Mouse (Mus musculus) adrenal gland, postnatal 4 days (tissue): Measurements from ENCODE around the gene Hes6. TPM values are rescaled to one million over a fixed set of nuclear protein-coding genes. Genes with fewer than 3 reads are reported as not detected.

Source experiments
- DNase-seq, 2 experiments: peaks; one replicate each; pipeline ENCODE4 v3.0.0; 2021 to 2022; ENCODE audit warnings: low spot score in 2 of 2, mixed read lengths in 2 of 2
- total RNA-seq, 2 experiments: library from RNA; stranded (reverse); gene quantifications; 2 replicates each; pipeline ENCODE4 v1.2.3; 2021

Hes6 gene
- total RNA-seq, 2 experiments from 2014 or later = 56.0 to 71.0 TPM

DNA sequence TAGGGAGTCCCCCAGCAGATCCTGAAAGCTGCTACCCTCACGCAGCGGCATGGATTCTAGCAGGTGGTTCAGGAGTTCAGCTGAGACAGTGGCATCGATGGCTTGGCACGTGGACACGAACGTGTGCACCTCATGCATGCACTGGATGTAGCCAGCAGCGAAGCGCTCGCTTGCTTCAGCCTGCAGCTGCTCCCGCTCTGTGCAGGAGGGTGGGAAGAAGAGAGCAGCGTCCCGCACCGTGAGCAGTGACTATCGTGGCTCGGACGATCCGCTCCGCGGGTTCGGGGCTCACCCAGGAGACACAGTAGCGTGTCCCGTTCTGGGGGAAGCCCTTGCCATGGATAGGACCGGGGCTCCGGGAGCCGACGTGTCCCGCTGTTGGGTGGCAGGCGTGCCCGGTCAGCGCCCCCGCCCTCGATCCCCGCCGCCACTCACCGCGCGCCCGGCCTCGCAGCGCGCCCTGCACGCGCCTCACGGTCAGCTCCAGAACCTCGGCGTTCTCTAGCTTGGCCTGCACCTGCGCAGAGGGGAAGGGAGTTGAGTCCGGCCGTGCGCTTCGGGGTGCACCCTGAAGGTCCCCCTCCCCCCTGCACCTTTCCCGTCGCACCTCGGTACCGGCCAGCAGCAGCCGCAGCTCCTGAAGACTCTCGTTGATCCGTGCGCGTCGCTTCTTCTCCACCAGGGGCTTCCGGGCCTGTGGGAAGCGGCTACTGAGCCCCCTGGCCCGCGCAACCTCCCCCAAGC lies 1.4 kb downstream of the Hes6 start:
- DNase-seq = no peak

DNA sequence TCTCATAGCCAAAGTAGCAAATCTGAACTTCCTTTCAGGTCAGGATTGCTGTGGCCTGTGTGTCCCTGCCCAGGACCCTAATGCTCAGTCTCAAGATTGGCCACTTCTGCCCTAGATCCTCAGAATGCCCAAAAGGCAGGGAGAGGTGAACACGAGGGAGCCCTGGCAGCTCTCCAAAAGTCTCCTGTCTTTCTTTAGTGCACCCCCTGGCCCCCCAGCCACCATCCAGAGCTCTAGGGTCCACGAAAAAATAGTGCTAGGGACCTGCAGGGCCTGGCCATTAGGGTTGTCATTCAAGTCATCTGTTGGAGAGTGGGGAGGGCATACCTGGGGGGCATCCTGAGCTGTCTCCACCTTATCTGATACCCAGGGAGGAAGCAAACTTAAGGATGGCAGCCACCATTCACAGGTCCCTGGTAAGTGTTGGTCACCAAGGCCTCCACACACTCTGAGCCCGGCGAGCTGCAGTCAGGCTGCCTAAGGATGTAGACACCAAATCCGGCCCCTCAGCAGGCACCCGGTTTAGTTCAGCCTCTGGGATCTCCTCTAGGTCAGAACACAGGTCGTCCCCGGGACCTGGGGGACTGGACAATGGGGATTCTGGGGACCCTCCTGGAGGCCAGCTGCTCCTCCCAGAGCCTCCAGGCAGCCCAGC lies 2.1 kb downstream of the Hes6 start:
- DNase-seq = no peak

DNA sequence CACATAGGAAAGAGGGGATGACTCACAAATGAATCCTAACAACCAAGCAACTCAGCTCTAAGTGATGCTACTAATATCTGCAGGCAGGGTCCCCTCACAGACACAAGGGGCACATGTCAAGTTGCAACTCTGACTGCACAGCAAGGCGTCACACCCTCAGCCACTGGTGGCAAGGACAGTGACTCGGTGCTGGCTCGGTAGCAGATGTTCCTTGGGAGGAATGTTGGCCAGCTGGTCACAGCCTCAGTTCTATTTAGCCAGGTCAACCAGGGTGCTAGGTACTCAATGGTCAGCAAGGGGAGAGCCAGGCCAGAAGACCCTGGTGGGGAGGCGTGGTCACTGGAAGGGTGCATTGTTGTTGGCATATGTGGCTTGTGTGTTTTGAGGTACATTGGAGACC lies 6.0 kb downstream of the Hes6 start:
- no peak for DNase-seq

DNA sequence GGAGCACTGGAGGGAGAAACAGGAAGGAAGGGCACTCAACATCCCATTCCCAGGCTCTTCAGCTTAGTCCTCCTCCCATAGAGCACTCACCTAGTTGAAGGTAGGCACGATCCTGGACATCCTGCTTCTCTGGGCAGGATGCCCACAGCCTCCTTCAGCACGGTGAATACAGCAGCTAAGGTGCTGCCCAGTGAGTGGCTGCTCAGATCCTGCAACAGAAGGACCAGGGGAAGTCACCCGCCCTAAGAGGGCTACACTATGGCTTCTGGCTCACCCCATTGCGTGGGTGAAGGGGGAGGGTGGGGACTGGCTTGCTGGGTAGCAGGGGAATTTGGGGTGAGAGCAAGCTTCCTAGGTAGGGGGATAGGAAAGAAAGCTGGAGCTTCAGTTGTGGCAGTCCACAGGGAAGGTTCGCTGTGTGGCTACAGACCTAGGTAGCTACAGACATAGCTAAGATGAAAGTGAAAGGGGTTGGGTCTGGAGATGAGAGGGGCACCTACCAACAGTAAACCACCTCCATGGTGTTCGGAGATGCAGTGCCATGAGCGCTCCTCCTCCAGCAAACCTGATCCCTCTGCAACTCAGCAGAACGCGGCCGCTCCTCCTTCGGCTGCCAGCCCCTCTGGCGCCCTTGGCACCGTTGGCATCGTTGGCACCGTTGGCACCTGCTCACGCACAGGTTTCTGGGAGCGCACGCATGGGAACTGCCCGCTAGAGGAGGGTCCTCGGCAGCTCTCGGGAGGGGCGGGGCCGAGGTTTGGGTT lies 8.2 kb downstream of the Hes6 start:
- DNase-seq = no peak

DNA sequence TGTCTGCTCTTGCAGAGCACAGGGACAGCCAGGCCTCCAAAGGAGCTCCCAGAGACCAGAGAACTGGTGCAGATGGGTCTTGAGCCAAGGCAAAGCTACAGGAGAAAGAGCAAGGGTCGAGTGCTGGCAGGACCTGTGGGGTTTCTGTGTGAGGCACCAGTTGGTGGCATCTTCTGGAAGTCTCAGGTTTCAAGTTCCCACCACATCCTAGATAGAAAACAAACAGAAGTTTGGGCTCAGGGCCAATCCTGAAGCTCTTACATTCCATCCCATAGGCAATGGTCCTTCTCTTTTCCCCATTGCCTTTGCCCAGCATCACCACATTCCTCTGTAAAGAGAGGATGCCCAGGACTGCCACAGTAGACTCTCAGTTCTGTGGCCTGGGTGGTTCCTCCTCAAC lies 8.9 kb downstream of the Hes6 start:
- no peak for DNase-seq

DNA sequence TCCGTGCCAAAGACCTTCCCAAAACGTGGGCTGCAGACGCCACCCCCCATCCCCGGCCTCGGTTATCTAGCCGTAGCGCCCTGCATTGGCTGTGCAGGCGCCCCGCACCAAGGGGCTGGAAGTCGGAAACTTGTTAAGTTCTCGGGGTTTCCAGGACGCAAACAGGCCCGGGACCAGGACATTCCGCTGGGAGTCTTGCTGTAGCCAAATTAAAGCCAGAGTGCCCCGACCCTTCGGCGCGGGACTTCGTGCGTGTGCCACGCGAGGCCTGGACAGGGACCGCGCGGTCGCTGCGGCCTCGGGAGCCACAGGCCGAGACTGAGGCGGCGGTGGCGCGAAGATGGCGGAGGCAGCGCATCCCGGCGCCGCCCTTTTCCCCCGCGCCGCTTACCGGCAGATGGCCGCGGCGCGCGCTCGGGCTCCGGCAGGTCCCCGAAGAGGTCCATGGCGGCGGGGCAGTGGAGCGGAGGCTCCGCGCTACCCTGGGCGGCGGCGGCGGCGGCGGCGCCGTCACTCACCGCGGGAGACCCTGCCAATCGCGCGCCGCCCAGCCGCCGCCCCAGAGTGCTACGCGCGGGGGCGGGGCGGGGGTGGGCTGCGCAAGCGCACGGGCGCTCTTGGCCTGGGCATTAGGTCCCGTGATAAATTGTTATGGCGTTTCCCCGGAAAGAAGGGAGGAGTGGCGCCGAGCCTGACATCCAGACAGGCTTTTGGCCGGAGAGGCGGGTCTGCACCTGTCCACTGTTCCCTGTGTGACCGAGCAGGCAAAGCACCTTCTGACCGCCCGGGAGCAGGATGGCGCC lies 15.4 kb downstream of the Hes6 start, which contains the start of gene Ilkap:
Ilkap (minus strand) TSS at position 556 of the 803 bp plus-strand sequence.
- peak; percentile 46 to 64 for DNase-seq

DNA sequence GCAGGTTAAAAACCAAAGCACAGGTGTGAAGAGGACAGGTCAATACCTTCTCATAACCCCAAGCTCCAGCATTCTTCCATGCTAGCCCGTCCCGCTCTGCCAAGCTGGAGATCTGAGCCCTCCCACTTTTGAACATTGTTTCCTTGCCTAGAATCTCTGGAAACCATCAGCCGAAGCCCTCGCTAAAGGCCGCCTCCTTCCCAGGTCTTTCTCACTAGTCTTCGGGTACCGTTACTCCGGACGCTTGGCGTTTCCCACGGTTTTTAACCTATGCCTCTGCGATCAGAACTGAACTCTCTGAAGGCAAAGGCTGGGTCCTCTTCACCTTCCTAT lies 15.9 kb downstream of the Hes6 start:
- DNase-seq = no peak

DNA sequence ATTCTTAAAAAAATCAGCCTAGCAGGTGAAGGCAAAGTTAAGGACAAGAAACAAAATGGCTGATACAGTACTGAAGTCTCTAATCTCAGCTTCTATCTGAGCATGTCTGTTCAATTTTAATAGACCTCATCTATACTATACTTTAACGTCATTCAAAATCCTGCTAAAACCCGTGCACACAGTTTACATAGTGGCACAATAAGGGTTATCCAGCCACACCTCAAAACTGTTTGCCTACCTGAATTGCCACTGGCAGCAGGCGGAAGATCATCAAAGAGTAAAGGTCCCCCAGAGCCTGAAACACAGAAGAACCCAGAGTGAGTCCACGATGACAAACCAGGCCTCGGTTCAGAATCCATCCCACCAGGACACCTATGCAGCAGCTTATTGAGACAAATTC lies 23.5 kb downstream of the Hes6 start:
- no peak for DNase-seq

DNA sequence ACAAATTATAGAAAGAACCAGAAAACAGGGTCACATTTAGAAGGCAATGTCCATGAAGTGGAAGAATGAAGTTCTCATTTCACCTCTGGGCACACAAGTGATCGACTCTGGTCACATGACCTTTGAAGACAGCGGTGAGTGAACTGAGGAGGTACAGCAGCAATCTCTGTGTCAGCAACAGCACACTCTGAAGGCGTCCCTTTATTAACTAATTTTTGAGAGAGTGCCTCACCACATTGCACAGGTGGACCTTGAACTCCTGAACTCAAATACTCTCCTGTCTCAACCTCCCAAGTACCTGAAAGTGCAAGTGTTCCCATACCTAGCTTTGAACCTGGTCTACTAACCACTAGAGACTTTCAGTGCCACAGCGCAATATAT lies 32.8 kb downstream of the Hes6 start:
- no peak for DNase-seq

DNA sequence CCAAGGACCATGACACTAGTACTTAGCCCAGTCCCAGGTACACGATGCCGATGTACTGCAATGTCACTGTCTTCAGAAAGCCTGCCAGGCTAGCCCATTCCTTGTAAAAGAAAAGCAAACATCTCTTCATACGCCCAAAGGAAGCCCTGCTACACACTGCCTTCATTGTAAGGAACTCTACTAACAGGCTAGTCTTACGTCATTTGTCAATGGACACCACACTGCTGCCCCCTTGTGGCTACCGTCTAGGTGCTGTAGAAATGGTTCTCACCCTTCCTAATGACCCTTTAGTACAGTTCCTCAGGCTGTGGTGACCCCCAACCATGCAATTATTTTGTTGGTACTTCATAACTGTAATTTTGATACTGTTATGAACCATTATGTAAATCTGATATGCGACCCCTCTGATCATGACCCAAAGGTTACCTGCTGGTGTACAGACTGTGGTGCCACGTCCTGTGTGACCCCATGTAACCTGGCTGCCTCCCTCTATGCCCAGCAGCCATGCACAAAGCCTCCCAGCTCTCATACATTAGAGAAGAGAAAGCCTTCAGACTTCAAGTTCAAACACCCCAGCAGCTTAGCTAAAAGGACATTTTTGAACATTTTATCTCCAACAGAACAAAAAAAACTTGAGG lies 33.3 kb downstream of the Hes6 start:
- peak; percentile 31 to 51 for DNase-seq

DNA sequence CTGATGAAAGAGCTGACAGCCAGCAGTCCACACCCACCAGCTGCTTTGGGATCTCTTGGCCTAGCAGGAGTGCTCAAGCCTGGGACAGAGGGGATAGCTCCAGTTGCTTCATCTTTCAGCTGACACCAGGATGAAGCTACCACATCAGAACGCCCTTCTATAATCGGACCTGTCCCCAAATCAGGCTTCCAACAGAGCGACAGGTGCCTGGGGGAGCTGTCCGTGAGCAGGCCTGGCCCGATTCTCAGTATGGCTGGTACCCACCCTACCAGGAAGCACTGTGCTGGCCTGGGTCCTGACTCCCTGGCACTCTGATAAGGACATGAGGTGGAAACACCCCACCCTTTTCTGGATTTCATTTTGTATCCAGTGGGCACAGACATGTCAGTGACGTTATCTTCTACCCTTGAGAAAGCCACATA lies 40.4 kb downstream of the Hes6 start:
- DNase-seq = no peak

DNA sequence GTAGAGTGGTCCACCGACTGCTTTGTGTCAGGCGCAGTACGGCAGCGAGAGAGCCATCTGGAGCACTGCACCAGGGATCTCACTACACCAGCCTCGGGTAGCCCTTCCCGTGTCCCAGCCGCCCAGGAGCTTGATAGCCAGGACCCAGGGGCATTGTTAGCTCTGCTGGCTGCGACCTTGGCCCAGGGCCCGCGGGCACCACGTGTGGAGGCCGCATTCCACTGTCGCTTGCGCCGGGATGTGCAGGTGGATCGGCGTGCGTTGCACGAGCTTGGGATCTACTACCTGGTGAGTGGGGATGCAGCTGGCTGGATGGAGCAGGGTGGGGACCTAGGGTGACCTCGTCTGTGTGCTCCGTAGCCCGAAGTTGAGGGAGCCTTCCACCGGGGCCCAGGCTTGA lies 43.8 kb downstream of the Hes6 start:
- no peak for DNase-seq

DNA sequence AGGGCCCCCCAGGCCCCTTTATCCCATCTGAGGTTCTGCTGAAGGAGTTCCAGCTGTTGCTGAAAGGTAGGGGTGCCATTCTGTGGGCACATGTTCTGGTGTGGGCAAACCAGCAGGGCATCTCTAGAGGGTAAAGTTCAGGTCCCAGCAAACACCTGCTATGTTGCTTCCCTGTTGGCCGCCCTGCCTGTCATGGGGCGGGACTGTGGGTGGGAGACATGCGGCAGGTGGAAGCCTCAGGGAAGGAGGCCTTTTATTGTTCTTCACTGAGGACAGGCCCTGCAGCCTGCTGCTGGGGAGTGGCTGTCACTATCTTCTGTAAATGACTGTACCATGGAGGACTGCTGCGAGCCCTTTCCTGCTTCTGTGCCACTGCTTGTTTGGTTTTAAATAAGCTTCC lies 44.4 kb downstream of the Hes6 start:
- no peak for DNase-seq

DNA sequence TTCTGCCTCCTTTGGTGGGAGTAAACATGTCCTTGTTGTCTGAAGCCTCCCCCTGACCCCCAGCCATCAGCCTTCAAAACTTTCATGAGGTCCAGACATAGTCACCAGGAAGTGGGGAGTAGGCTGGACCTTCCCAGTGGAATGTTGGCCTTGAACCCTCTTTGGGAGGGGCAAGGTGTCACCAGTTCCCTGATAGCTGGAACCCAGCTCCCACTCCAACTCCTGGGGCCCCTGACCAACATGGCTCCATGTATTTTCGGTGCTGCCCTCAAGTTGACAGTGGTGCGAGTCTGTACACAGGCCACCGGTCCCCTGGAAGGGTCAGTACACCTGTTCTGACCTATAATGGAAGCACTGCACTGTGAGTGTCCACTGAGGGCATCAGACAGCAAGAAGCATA lies 46.5 kb downstream of the Hes6 start:
- DNase-seq = no peak

DNA sequence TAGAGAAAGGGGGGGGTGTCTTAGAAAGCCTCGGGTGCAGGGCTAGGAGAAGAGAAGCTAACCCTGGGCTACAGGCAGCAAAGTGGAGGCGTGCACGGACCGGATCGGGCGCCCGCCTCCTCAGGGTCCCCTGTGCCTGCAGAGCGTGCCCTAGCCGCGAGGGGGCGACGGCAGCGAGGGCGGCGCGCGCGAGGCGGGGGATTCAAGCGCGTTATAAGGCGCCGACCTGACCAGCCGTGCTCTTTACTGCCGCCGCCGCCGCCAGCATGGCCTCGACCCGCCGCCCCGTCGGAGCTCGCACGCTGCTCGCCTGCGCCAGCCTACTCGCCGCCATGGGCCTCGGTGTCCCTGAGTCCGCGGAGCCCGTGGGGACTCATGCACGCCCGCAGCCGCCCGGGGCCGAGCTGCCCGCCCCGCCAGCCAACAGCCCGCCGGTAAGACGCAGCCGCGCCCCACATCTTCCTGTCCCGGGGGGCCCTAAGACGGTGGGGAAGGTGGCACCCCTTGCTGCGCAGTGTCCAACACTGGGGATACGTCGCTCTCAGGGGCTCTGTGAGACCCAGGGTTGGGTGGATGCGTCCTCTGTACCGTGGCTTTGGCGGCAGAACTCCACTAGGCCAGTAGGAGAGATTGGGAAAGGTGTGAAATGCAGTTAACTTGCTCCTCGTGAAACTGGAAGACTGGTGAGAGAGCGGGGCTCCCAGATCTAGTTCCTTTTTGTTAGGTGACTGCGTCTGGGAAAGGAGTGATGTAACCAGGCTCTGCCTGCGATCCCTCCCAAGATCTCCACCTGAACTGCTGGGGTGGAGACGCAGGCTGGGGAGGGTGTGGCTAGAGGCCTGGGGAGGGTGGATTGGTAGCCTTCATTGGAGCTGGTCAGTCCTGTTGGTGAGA lies 47.4 kb downstream of the Hes6 start, which contains the start of gene Erfe:
Erfe (plus strand) TSS at position 216 of the 894 bp plus-strand sequence.
- DNase-seq = peak; percentile 45 to 59

DNA sequence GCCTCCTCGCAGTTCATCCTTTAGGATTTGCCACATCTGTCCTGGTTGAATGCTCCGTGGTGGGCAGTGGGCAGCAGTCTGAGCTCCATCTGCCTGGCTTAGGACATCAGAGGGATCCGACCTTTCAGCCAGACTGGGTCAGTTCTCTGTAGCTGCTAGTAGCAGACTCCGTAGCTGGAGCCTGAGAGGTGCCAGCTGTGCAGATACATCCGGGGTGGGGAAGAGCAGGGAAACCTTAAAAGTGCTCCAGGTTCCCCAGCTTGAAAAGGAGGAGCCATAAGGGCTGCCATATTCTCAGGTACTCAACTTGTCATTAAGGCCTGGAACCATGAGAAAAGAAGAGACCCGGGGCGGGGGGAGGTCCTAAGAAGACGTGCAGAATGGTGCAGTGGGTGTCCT lies 48.0 kb downstream of the Hes6 start:
- DNase-seq = no peak

DNA sequence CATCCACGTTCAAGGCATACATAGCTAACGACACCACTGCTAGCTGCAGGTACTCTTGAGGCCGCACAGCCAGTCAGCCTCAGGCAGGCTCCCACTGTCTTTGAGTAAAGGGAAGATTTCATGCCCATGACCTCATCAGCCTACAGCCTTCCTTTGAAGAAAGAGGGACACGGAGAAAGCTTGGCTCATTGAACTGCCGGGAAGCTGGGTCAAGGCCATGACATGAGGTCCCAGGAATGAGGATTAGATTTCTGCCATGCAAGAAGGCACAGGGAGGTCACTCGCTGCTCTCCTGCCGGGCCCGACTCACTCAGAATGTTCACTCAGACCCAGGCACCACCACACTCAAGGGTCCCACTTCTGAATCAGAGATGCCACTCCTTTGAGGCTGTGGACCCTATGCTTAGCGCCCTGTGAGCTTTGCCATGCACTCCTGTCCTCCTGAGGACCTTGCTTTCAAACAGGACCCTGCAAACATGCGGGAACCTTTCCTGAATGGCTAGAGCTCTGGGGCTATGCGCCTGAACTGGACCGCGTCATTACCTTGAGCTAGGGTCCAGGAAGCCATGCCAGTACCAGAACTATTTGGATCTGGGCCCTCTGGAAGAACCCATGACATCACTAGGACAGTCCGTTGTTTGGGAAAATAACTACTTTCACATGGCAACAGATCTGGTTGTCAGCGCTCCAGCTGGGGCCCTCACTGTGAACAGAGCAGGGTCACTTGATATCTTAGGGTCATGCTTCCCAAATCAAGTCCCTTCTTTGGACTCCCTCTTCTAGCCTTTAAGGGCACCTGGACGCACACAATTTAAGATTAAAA lies 48.8 kb downstream of the Hes6 start:
- DNase-seq = no peak

DNA sequence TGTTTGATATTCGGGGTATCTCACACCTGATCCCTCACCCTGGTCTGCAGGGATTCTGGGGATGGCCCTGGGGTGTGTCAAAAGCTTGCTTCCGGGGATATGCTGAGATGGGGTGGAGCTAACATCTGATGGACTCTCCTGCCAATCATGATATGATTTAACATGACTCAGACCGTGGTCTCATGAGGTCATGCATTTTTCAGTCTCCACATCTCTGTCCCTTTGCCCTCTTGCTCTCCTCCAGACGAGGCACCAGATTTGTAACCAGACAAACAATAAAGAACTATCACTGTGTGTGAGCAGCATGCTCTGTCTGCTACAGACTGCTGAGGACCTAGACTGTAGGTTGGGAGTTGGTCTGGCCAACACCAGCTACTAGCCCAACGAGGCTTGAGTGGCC lies 51.7 kb downstream of the Hes6 start:
- DNase-seq = no peak
